Mouse (Mus musculus): Measurements from ENCODE around the gene Enpp1. TPM values are rescaled to one million over a fixed set of nuclear protein-coding genes. Genes with fewer than 3 reads are reported as not detected.

Enpp1 gene
- polyA plus RNA-seq, 2 experiments: 7.2 to 9.2 TPM

DNA sequence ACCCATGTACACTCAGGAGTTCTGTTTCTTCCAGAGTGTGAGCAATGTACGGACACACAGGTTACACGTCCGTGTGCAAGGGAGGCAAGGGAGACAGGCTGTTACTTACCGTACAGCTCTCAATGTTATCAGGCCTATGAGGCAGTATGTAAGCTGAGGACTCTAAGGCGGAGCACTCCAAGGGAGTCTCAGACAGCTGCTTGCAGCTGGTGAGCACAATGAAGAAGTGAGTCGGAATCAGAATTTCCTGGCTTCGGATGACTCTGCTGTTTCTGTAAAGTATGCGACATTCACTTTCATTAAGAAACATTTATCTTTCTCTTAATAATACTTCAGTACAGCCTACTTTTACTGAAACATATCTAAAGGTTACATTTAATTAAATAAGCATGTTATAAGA is 66.8 kb downstream of the Enpp1 start:
- DNase-seq (ENCODE audit: low spot score) (no peak), ATAC-seq (ENCODE audit: low FRiP score, low read depth) (no peak)
- Histone ChIP-seq H3K9me3 (ENCODE audit: control insufficient read depth, low read length) (no peaks in the 10 kb centered on the region), H3K36me3 (ENCODE audit: control insufficient read depth, insufficient read depth, low read length) (no peaks in the 10 kb centered on the region), H3K27ac (replicated peaks; ENCODE audit: low read depth, low read length) (no peak overlapping the region), H3K9ac (ENCODE audit: low read depth, low read length, severe bottlenecking) (no peak overlapping the region), H3K27me3 (ENCODE audit: control insufficient read depth, insufficient read depth, low read length) (no peaks in the 10 kb centered on the region), H3K4me3 (replicated peaks; ENCODE audit: low read length) (no peak overlapping the region), H3K4me2 (replicated peaks; ENCODE audit: low read depth, low read length, severe bottlenecking) (no peak overlapping the region), H3K4me1 (ENCODE audit: control insufficient read depth, insufficient read depth, low read length) (no peaks in the 10 kb centered on the region)
- WGBS: 91% methylated on average over 8 of the region's 8 CpGs
- no peak for TF ChIP-seq POLR2A (IDR thresholded peaks at IDR 0.05; ENCODE audit: borderline replicate concordance, extremely low read depth, insufficient read depth, insufficient read length)

DNA sequence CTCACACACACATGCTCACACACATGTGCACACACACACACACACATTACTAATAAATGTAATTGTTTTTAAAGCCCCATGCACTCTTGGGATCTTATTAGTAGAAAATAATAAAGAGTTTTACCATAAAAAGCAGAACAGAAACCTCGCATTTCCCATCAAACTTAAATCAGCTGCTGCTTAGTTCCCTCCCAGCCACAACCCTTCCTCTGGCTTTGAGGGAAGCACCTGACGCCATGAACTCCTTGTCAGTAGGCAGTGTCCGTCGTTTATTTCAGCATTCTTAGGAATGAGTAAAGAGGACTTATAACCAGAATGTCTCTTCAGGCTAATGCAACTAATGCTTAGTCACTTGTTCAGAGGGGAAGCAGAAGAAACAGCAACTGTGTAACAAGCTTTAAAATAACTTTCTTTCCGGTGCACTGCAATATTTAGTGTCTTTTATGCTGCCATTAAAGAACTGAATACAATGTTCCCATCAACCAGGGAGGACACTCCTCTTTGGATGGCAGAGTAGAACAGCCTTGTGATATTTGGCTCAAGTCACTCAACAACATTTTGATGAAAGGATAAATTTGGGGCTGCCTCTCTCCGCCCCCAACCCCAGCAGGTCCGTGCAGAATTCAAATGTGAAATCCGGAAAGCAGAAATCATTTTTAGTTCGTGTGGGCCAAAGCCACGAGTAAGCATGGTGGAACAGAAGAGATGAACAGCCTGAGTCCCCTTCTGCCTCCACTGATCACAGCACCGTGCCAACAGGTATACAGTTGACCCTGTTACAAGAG is 69.0 kb downstream of the Enpp1 start:
- no peak overlapping the region for H3K9ac ChIP-seq (ENCODE audit: low read depth, low read length, severe bottlenecking)
- H3K27ac ChIP-seq (replicated peaks; ENCODE audit: low read depth, low read length): no peak overlapping the region
- H3K36me3 ChIP-seq (ENCODE audit: control insufficient read depth, insufficient read depth, low read length): no peaks in the 10 kb centered on the region
- DNase-seq (ENCODE audit: low spot score): no peak
- TF ChIP-seq POLR2A (IDR thresholded peaks at IDR 0.05; ENCODE audit: borderline replicate concordance, extremely low read depth, insufficient read depth, insufficient read length): no peak
- WGBS: 77% methylated on average over 11 of the region's 11 CpGs
- no peaks in the 10 kb centered on the region for H3K9me3 ChIP-seq (ENCODE audit: control insufficient read depth, low read length)
- no peak for ATAC-seq (ENCODE audit: low FRiP score, low read depth)
- no peak overlapping the region for H3K4me2 ChIP-seq (replicated peaks; ENCODE audit: low read depth, low read length, severe bottlenecking)
- no peaks in the 10 kb centered on the region for H3K27me3 ChIP-seq (ENCODE audit: control insufficient read depth, insufficient read depth, low read length)
- peaks cover 12% of the 10 kb centered on the region; the same call in 1 of the 2 replicates for H3K4me1 ChIP-seq (ENCODE audit: control insufficient read depth, insufficient read depth, low read length)
- H3K4me3 ChIP-seq (replicated peaks; ENCODE audit: low read length): no peak overlapping the region

DNA sequence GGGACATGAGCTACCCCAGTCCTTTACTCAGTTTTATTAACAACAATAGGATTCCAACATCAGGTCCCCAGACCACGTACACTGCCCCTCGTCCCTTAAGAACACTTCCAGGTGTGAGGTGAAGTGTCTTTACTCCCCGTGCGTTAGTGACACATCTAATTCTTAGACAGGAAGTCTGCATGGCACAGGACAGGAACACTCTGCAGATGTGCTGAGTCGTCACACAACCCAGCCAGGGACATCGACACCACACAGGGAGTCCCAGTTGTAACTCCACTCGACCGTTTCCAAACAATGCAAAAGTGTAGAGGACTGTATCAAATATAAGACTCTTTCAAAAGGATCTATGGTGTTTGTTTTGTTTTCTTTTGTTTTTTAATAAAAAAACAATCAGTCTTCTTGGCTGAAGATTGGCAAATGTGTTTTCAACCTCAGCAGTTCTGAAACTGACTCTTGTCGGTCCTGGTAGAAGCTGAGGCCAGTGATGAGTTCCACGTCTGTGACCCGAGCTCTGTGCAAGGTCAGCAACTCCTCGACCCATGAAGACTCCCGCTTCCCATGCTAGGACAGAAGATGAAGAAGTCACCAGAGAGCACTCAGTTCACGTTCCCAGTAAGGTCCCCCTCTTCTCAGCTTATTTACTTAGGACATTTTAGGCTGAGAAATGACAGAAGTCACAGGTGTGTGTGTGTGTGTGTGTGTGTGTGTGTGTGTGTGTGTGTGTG is 70.4 kb downstream of the Enpp1 start:
- no peak overlapping the region for H3K4me2 ChIP-seq (replicated peaks; ENCODE audit: low read depth, low read length, severe bottlenecking)
- H3K9ac ChIP-seq (ENCODE audit: low read depth, low read length, severe bottlenecking): no peak overlapping the region
- no peaks in the 10 kb centered on the region for H3K27me3 ChIP-seq (ENCODE audit: control insufficient read depth, insufficient read depth, low read length)
- no peak overlapping the region for H3K4me3 ChIP-seq (replicated peaks; ENCODE audit: low read length)
- ATAC-seq (ENCODE audit: low FRiP score, low read depth) (no peak), DNase-seq (ENCODE audit: low spot score) (no peak)
- H3K27ac ChIP-seq (replicated peaks; ENCODE audit: low read depth, low read length): no peak overlapping the region
- no peaks in the 10 kb centered on the region for H3K9me3 ChIP-seq (ENCODE audit: control insufficient read depth, low read length)
- WGBS: 59% methylated on average over 14 of the region's 14 CpGs
- TF ChIP-seq POLR2A (IDR thresholded peaks at IDR 0.05; ENCODE audit: borderline replicate concordance, extremely low read depth, insufficient read depth, insufficient read length): no peak
- peaks cover 12% of the 10 kb centered on the region; the same call in 1 of the 2 replicates for H3K4me1 ChIP-seq (ENCODE audit: control insufficient read depth, insufficient read depth, low read length)
- no peaks in the 10 kb centered on the region for H3K36me3 ChIP-seq (ENCODE audit: control insufficient read depth, insufficient read depth, low read length)

DNA sequence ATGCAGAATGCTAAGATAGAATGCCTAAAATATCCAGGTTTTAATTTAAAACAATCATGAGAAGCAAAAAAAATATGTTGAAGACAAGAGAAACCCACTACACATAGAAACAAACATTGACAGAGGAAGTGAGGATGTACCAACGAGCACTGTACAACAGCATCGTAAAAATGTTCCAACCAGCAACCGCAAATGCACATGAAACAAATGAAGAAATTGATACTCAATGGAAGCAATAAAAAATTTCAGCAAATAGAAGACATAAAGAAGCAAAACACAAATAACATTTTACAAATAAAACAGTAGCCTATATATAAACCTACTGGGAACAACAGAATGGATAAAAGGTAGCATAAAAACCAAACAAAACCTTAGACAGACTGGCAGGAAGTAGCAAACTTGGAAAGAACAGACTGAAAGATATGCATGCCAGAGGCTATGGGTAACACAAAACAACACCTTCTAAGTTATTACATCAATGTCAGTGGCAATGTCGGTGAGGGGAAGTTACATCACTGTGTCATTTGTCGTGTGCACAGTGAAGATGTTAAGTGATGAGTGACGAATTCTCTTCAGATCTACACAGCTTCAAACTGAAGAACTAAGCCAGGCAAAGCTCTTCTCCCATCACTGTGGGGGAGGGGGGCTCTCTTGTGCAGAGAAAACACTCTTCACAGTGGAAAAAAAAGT is 71.6 kb downstream of the Enpp1 start:
- H3K27ac ChIP-seq (replicated peaks; ENCODE audit: low read depth, low read length): no peak overlapping the region
- no peaks in the 10 kb centered on the region for H3K36me3 ChIP-seq (ENCODE audit: control insufficient read depth, insufficient read depth, low read length)
- H3K4me2 ChIP-seq (replicated peaks; ENCODE audit: low read depth, low read length, severe bottlenecking): no peak overlapping the region
- no peaks in the 10 kb centered on the region for H3K9me3 ChIP-seq (ENCODE audit: control insufficient read depth, low read length)
- WGBS: 77% methylated on average over 6 of the region's 6 CpGs
- no peaks in the 10 kb centered on the region for H3K27me3 ChIP-seq (ENCODE audit: control insufficient read depth, insufficient read depth, low read length)
- TF ChIP-seq POLR2A (IDR thresholded peaks at IDR 0.05; ENCODE audit: borderline replicate concordance, extremely low read depth, insufficient read depth, insufficient read length): no peak
- DNase-seq (ENCODE audit: low spot score): no peak
- no peak overlapping the region for H3K4me3 ChIP-seq (replicated peaks; ENCODE audit: low read length)
- no peak for ATAC-seq (ENCODE audit: low FRiP score, low read depth)
- H3K9ac ChIP-seq (ENCODE audit: low read depth, low read length, severe bottlenecking): no peak overlapping the region
- H3K4me1 ChIP-seq (ENCODE audit: control insufficient read depth, insufficient read depth, low read length): peaks cover 12% of the 10 kb centered on the region; the same call in 1 of the 2 replicates

DNA sequence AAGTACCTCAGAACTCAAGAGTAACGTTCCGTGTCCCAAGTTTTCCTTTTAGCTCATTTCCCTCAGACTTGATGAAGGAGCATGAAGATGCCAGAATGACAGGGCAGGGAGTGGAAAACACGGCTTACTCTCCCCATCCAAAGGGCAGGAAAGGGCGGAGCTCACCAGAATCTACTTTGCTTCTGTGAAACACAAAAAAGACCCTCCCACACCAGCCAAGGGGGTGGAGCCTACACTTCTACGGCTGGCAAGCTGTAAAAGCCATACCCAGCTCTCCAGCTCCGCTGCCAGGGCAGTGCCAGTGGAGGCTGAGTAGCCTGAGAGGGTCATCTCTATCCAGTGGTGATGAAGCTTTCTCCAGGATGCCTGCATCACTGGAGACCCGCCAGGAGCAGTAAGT is 72.4 kb downstream of the Enpp1 start:
- H3K9me3 ChIP-seq (ENCODE audit: control insufficient read depth, low read length): no peaks in the 10 kb centered on the region
- ATAC-seq (ENCODE audit: low FRiP score, low read depth) (no peak), DNase-seq (ENCODE audit: low spot score) (no peak)
- peaks cover 12% of the 10 kb centered on the region; the same call in 1 of the 2 replicates for H3K4me1 ChIP-seq (ENCODE audit: control insufficient read depth, insufficient read depth, low read length)
- H3K4me2 ChIP-seq (replicated peaks; ENCODE audit: low read depth, low read length, severe bottlenecking): no peak overlapping the region
- no peak for TF ChIP-seq POLR2A (IDR thresholded peaks at IDR 0.05; ENCODE audit: borderline replicate concordance, extremely low read depth, insufficient read depth, insufficient read length)
- 50% methylated on average over 7 of the region's 7 CpGs for WGBS
- no peaks in the 10 kb centered on the region for H3K36me3 ChIP-seq (ENCODE audit: control insufficient read depth, insufficient read depth, low read length)
- no peaks in the 10 kb centered on the region for H3K27me3 ChIP-seq (ENCODE audit: control insufficient read depth, insufficient read depth, low read length)
- no peak overlapping the region for H3K9ac ChIP-seq (ENCODE audit: low read depth, low read length, severe bottlenecking)
- no peak overlapping the region for H3K4me3 ChIP-seq (replicated peaks; ENCODE audit: low read length)
- no peak overlapping the region for H3K27ac ChIP-seq (replicated peaks; ENCODE audit: low read depth, low read length)

Measured in limb, embryonic 14.5 days (tissue).